Mouse (Mus musculus): Measurements from ENCODE around the gene Rcsd1.
"Not testable (repeated sequence)": the region's sequence is repeated elsewhere in the genome, so short reads cannot be mapped to it uniquely, and the experiment has no call there.

The Rcsd1 gene

GRCm38 (mm10) chr1:165689845-165690244 is 19.7 kb downstream of the Rcsd1 start:
- no peak for DNase-seq (ENCODE audit: low read depth, low spot score)

GRCm38 (mm10) chr1:165687861-165688260 is 21.7 kb downstream of the Rcsd1 start:
- DNase-seq (ENCODE audit: low read depth, low spot score): no peak

GRCm38 (mm10) chr1:165686963-165687362 is 22.6 kb downstream of the Rcsd1 start:
- DNase-seq (ENCODE audit: low read depth, low spot score): no peak

GRCm38 (mm10) chr1:165686349-165686748 is 23.2 kb downstream of the Rcsd1 start:
- DNase-seq (ENCODE audit: low read depth, low spot score): no peak

GRCm38 (mm10) chr1:165684261-165685203 is 25.0 kb downstream of the Rcsd1 start:
- no peak for DNase-seq (ENCODE audit: low read depth, low spot score)

- no peak for DNase-seq (ENCODE audit: low read depth, low spot score)
These were observed 27.3 kb downstream of the Rcsd1 start for GRCm38 (mm10) chr1:165682056-165682853.

- DNase-seq (ENCODE audit: low read depth, low spot score): peak; percentile 37
These were observed 28.3 kb downstream of the Rcsd1 start for GRCm38 (mm10) chr1:165681045-165681794.

GRCm38 (mm10) chr1:165680086-165680485 is 29.5 kb downstream of the Rcsd1 start:
- DNase-seq (ENCODE audit: low read depth, low spot score): not testable (repeated sequence)

- no peak for DNase-seq (ENCODE audit: low read depth, low spot score)
These were observed 29.9 kb downstream of the Rcsd1 start for GRCm38 (mm10) chr1:165679618-165679997.

GRCm38 (mm10) chr1:165678861-165679617 is 30.5 kb downstream of the Rcsd1 start:
- DNase-seq (ENCODE audit: low read depth, low spot score): peak; percentile 39

- no peak for DNase-seq (ENCODE audit: low read depth, low spot score)
These were observed 32.0 kb downstream of the Rcsd1 start for GRCm38 (mm10) chr1:165677558-165677957.

GRCm38 (mm10) chr1:165676993-165677392 is 32.6 kb downstream of the Rcsd1 start:
- no peak for DNase-seq (ENCODE audit: low read depth, low spot score)

GRCm38 (mm10) chr1:165675167-165675566 is 34.4 kb downstream of the Rcsd1 start:
- DNase-seq (ENCODE audit: low read depth, low spot score): no peak

GRCm38 (mm10) chr1:165672355-165672754 is 37.2 kb downstream of the Rcsd1 start:
- DNase-seq (ENCODE audit: low read depth, low spot score): no peak

GRCm38 (mm10) chr1:165670056-165670455 is 39.5 kb downstream of the Rcsd1 start:
- DNase-seq (ENCODE audit: low read depth, low spot score): no peak

- DNase-seq (ENCODE audit: low read depth, low spot score): no peak
These were observed 40.7 kb downstream of the Rcsd1 start for GRCm38 (mm10) chr1:165668904-165669303.

- no peak for DNase-seq (ENCODE audit: low read depth, low spot score)
These were observed 42.2 kb downstream of the Rcsd1 start for GRCm38 (mm10) chr1:165667380-165667779.

- DNase-seq (ENCODE audit: low read depth, low spot score): no peak
These were observed 42.6 kb downstream of the Rcsd1 start for GRCm38 (mm10) chr1:165666944-165667343.

GRCm38 (mm10) chr1:165665758-165666157 is 43.8 kb downstream of the Rcsd1 start:
- DNase-seq (ENCODE audit: low read depth, low spot score): no peak

GRCm38 (mm10) chr1:165663277-165663676 is 46.3 kb downstream of the Rcsd1 start:
- DNase-seq (ENCODE audit: low read depth, low spot score): peak; percentile 85
